Comparison of ENCODE assay signal across 12 mouse cellular contexts in the genomic region with DNA sequence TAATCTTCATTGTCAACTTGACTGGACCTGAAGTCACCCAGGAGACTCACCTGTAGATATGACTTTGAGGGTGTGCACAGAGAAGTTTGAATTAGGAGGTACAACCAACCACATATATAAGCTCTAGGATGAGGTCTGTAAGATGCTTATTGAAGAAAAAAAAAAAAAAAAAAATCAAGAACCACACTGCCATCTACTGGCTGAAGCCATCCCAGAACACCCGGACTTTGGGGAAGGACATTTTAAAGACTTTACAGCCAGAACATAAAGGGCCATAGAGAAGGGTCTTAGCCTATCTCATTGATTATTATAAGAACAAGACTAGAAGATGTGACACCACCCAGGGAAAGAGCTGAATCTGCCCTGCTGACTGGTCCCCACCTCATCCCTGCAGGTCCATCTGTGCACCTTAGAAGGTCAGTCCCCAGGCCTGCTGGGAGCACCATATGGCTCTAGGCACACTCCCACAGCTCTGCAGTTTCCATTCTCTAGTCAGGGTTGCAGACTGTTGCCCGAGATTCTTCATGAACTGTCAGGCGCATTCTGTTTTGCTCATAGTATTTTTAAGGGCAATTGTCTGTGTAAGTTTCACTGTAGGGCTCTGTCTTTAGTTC. TPM values are rescaled to one million over a fixed set of nuclear protein-coding genes. Genes with fewer than 3 reads are reported as not detected.
DNase-seq lines count a peak whose midpoint lies in the region; ATAC-seq and TF ChIP-seq lines count a peak whose summit lies in the region.
"Had no signal": no experiment of that assay in that cellular context is flagged by ENCODE, and none has a peak within 500 bp of the region (broad histone marks: within the 10 kb centered on the region; RNA-seq: fewer than 3 reads in every experiment).

No protein-coding gene starts in this region.

- H3K36me3 ChIP-seq in intestine, postnatal 0 days (ENCODE audit: control insufficient read depth, insufficient read depth) = no peaks in the 10 kb centered on the region
- no peaks in the 10 kb centered on the region for H3K36me3 ChIP-seq in intestine, embryonic 15.5 days
- H3K36me3 ChIP-seq: limb, embryonic 12.5 days had no signal

- H3K27ac ChIP-seq in intestine, postnatal 0 days (ENCODE audit: low read depth, low read length) = no peak overlapping the region
- no peak overlapping the region for H3K27ac ChIP-seq in intestine, embryonic 15.5 days
- H3K27ac ChIP-seq: limb, embryonic 12.5 days had no signal

- no peak overlapping the region for H3K9ac ChIP-seq in intestine, postnatal 0 days (ENCODE audit: low read depth, low read length)
- H3K9ac ChIP-seq in intestine, embryonic 15.5 days = no peak overlapping the region
- H3K9ac ChIP-seq: limb, embryonic 12.5 days had no signal

- TF ChIP-seq CTCF in intestine, postnatal 0 days (IDR thresholded peaks at IDR 0.05; ENCODE audit: low read depth) = peak; percentile 45
- TF ChIP-seq CTCF in brain, embryonic 14.5 days (IDR thresholded peaks at IDR 0.05; ENCODE audit: borderline replicate concordance, extremely low read depth, insufficient read depth, insufficient read length) = peak; percentile 40; the same call in 1 of the 2 replicates

- no peaks in the 10 kb centered on the region for H3K27me3 ChIP-seq in intestine, postnatal 0 days (replicated peaks; ENCODE audit: control insufficient read depth, insufficient read depth, low read length)
- H3K27me3 ChIP-seq in intestine, embryonic 15.5 days (replicated peaks) = no peaks in the 10 kb centered on the region
- H3K27me3 ChIP-seq: limb, embryonic 12.5 days had no signal

- no peak overlapping the region for H3K4me3 ChIP-seq in intestine, postnatal 0 days (ENCODE audit: low read depth, low read length)
- no peak overlapping the region for H3K4me3 ChIP-seq in intestine, embryonic 15.5 days (replicated peaks)
- H3K4me3 ChIP-seq: limb, embryonic 12.5 days had no signal

- no peak for ATAC-seq in intestine, postnatal 0 days
- no peak for ATAC-seq in intestine, embryonic 15.5 days
- ATAC-seq in megakaryocyte, adult 5-6 weeks (ENCODE audit: poor library complexity, severe bottlenecking) = peak; percentile 65
- ATAC-seq: forebrain, embryonic 16.5 days had no signal

- peak; percentile 14 to 32 for DNase-seq in B cell, adult 2 months
- DNase-seq in brain, embryonic 14.5 days (ENCODE audit: low read depth) = no peak
- no peak for DNase-seq in natural killer cell, adult 2 months (ENCODE audit: low spot score in 2 of 2)
- no peak for DNase-seq in kidney, adult 9 months
- DNase-seq in heart, postnatal 4 days = no peak

- H3K4me2 ChIP-seq in intestine, postnatal 0 days (replicated peaks; ENCODE audit: low read depth) = no peak overlapping the region
- no peak overlapping the region for H3K4me2 ChIP-seq in intestine, embryonic 15.5 days (replicated peaks)
- H3K4me2 ChIP-seq: limb, embryonic 12.5 days had no signal

- WGBS in intestine, postnatal 0 days = 48% methylated on average over 3 of the region's 3 CpGs
- WGBS in intestine, embryonic 15.5 days = 47% methylated on average over 3 of the region's 3 CpGs

- no peaks in the 10 kb centered on the region for H3K4me1 ChIP-seq in intestine, postnatal 0 days (replicated peaks; ENCODE audit: control insufficient read depth, insufficient read depth, low read length)
- no peaks in the 10 kb centered on the region for H3K4me1 ChIP-seq in intestine, embryonic 15.5 days (replicated peaks)
- H3K4me1 ChIP-seq: limb, embryonic 12.5 days had no signal

- no peaks in the 10 kb centered on the region for H3K9me3 ChIP-seq in intestine, postnatal 0 days (ENCODE audit: control insufficient read depth)
- H3K9me3 ChIP-seq in intestine, embryonic 15.5 days = no peaks in the 10 kb centered on the region
- H3K9me3 ChIP-seq: limb, embryonic 12.5 days had no signal

- TF ChIP-seq POLR2A in brain, embryonic 14.5 days (IDR thresholded peaks at IDR 0.05; ENCODE audit: borderline replicate concordance, extremely low read depth, insufficient read depth, insufficient read length, poor library complexity, severe bottlenecking) = no peak

RNA-seq across cellular contexts. Expression of a gene that starts 1.2 kb away (rescaled TPM):
- not detected in 2 replicates for polyA plus RNA-seq in intestine, postnatal 0 days (2015; fragmentation: Nextera tagmentation; extraction: Ambion mirVana)
- polyA plus RNA-seq in intestine, embryonic 15.5 days (2015; fragmentation: Nextera tagmentation; extraction: Ambion mirVana) = not detected in 2 replicates
- 0.10 TPM in 1 of 2 replicates, not detected in the other for polyA plus RNA-seq in brain, embryonic 14.5 days (2012; rRNA removed)
- 23.8 and 26.2 TPM in 2 replicates for total RNA-seq in megakaryocyte, adult 5-6 weeks (2015)
- total RNA-seq in megakaryocyte, adult 5-6 weeks (2017) = 6.7 and 7.6 TPM in 2 replicates
- 1 to 10 TPM; 1.6 to 2.2 TPM for total RNA-seq in heart, postnatal 4 days (2021)
- polyA plus RNA-seq: forebrain, embryonic 16.5 days; heart, postnatal 0 days; kidney, embryonic 14.5 days; limb, embryonic 12.5 days had no signal

RNA-seq across cellular contexts. Expression of a gene that starts 11.8 kb away (rescaled TPM):
- not detected in 2 replicates for polyA plus RNA-seq in intestine, postnatal 0 days (2015; fragmentation: Nextera tagmentation; extraction: Ambion mirVana)
- not detected in 2 replicates for polyA plus RNA-seq in intestine, embryonic 15.5 days (2015; fragmentation: Nextera tagmentation; extraction: Ambion mirVana)
- polyA plus RNA-seq in brain, embryonic 14.5 days (2012; rRNA removed) = 0.21 and 0.23 TPM in 2 replicates
- 1.1 TPM in 1 of 2 replicates, not detected in the other for total RNA-seq in megakaryocyte, adult 5-6 weeks (2015)
- not detected in 2 replicates for total RNA-seq in megakaryocyte, adult 5-6 weeks (2017)
- under 1 TPM in 1 of 2 experiments, not detected in 1; 0.79 TPM for total RNA-seq in heart, postnatal 4 days (2021)
- polyA plus RNA-seq: forebrain, embryonic 16.5 days; heart, postnatal 0 days; kidney, embryonic 14.5 days; limb, embryonic 12.5 days had no signal

RNA-seq across cellular contexts. Expression of a gene that starts 12.6 kb away (rescaled TPM):
- polyA plus RNA-seq in intestine, postnatal 0 days (2015; fragmentation: Nextera tagmentation; extraction: Ambion mirVana) = 0.09 and 0.13 TPM in 2 replicates
- 0.06 and 0.28 TPM in 2 replicates for polyA plus RNA-seq in intestine, embryonic 15.5 days (2015; fragmentation: Nextera tagmentation; extraction: Ambion mirVana)
- not detected in 2 replicates for polyA plus RNA-seq in brain, embryonic 14.5 days (2012; rRNA removed)
- total RNA-seq in megakaryocyte, adult 5-6 weeks (2015) = 1.7 and 2.6 TPM in 2 replicates
- 0.61 and 1.7 TPM in 2 replicates for total RNA-seq in megakaryocyte, adult 5-6 weeks (2017)
- under 1 TPM in 1 of 2 experiments, not detected in 1; 0.11 TPM for total RNA-seq in heart, postnatal 4 days (2021)
- polyA plus RNA-seq: forebrain, embryonic 16.5 days; kidney, embryonic 14.5 days; limb, embryonic 12.5 days had no signal

RNA-seq across cellular contexts. Expression of a gene that starts 22.6 kb away (rescaled TPM):
- not detected in 2 replicates for polyA plus RNA-seq in intestine, postnatal 0 days (2015; fragmentation: Nextera tagmentation; extraction: Ambion mirVana)
- polyA plus RNA-seq in intestine, embryonic 15.5 days (2015; fragmentation: Nextera tagmentation; extraction: Ambion mirVana) = not detected in 2 replicates
- polyA plus RNA-seq in brain, embryonic 14.5 days (2012; rRNA removed) = 0.16 and 0.21 TPM in 2 replicates
- 2.2 TPM in 1 of 2 replicates, not detected in the other for total RNA-seq in megakaryocyte, adult 5-6 weeks (2015)
- total RNA-seq in megakaryocyte, adult 5-6 weeks (2017) = not detected in 2 replicates
- total RNA-seq in heart, postnatal 4 days (2021) = not detected
- polyA plus RNA-seq: forebrain, embryonic 16.5 days; heart, postnatal 0 days; kidney, embryonic 14.5 days; limb, embryonic 12.5 days had no signal

RNA-seq across cellular contexts. Expression of a gene that starts 33.4 kb away (rescaled TPM):
- not detected in 2 replicates for polyA plus RNA-seq in intestine, postnatal 0 days (2015; fragmentation: Nextera tagmentation; extraction: Ambion mirVana)
- polyA plus RNA-seq in intestine, embryonic 15.5 days (2015; fragmentation: Nextera tagmentation; extraction: Ambion mirVana) = not detected in 2 replicates
- polyA plus RNA-seq in brain, embryonic 14.5 days (2012; rRNA removed) = not detected in 2 replicates
- total RNA-seq in megakaryocyte, adult 5-6 weeks (2015) = not detected in 2 replicates
- not detected in 2 replicates for total RNA-seq in megakaryocyte, adult 5-6 weeks (2017)
- not detected for total RNA-seq in heart, postnatal 4 days (2021)
- polyA plus RNA-seq: forebrain, embryonic 16.5 days; heart, postnatal 0 days; kidney, embryonic 14.5 days; limb, embryonic 12.5 days had no signal

Comparison
In these comparisons a context has a peak if more than half of its experiments do, and no peak if none do; other contexts are left out.
1. DNase-seq: peak in B cell, adult 2 months (2 of 2); none in brain, embryonic 14.5 days (single experiment), natural killer cell, adult 2 months (0 of 2), kidney, adult 9 months (single experiment) and heart, postnatal 4 days (single experiment).